Comparison of ENCODE assay signal across 28 mouse cellular contexts in genomic region chr13:35389781-35390525, GRCm38 (mm10).
DNase-seq lines count a peak whose midpoint lies in the region; ATAC-seq and TF ChIP-seq lines count a peak whose summit lies in the region.
"Had no signal": no experiment of that assay in that cellular context is flagged by ENCODE, and none has a peak within 500 bp of the region (broad histone marks: within the 10 kb centered on the region; RNA-seq: fewer than 3 reads in every experiment).

No protein-coding gene starts in this region.

- TF ChIP-seq CTCF in lung, postnatal 0 days (IDR thresholded peaks at IDR 0.05) = no peak

- no peak for TF ChIP-seq EP300 in lung, postnatal 0 days (IDR thresholded peaks at IDR 0.05)

- H3K27me3 ChIP-seq in lung, postnatal 0 days (replicated peaks; ENCODE audit: insufficient read depth, low read length) = no peaks in the 10 kb centered on the region
- H3K27me3 ChIP-seq in limb, embryonic 15.5 days = no peaks in the 10 kb centered on the region
- H3K27me3 ChIP-seq: embryonic facial prominence, embryonic 12.5 days; forebrain, embryonic 13.5 days; liver, embryonic 13.5 days; Patski had no signal

- 73% methylated on average over 6 of the region's 6 CpGs for WGBS in lung, postnatal 0 days
- 54% methylated on average over 6 of the region's 6 CpGs for WGBS in limb, embryonic 15.5 days

- no peak overlapping the region for H3K9ac ChIP-seq in lung, postnatal 0 days (replicated peaks; ENCODE audit: low read depth)
- H3K9ac ChIP-seq in limb, embryonic 15.5 days = no peak overlapping the region
- H3K9ac ChIP-seq: embryonic facial prominence, embryonic 12.5 days; forebrain, embryonic 13.5 days; hindbrain, embryonic 14.5 days; liver, embryonic 13.5 days had no signal

- no peak overlapping the region for H3K4me2 ChIP-seq in lung, postnatal 0 days (replicated peaks; ENCODE audit: low read depth, low read length)
- no peak overlapping the region for H3K4me2 ChIP-seq in limb, embryonic 15.5 days
- H3K4me2 ChIP-seq: embryonic facial prominence, embryonic 12.5 days; forebrain, embryonic 13.5 days; heart, embryonic 11.5 days; hindbrain, embryonic 14.5 days; liver, embryonic 13.5 days had no signal

- no peak overlapping the region for H3K4me3 ChIP-seq in lung, postnatal 0 days (ENCODE audit: low read depth, low read length)
- H3K4me3 ChIP-seq in limb, embryonic 15.5 days = no peak overlapping the region
- H3K4me3 ChIP-seq: embryonic facial prominence, embryonic 12.5 days; forebrain, embryonic 13.5 days; liver, embryonic 13.5 days had no signal

- no peak overlapping the region for H3K27ac ChIP-seq in lung, postnatal 0 days (ENCODE audit: low read length)
- H3K27ac ChIP-seq in limb, embryonic 15.5 days = peak overlapping the region; percentile 34
- H3K27ac ChIP-seq: embryonic facial prominence, embryonic 12.5 days; forebrain, embryonic 13.5 days; hindbrain, embryonic 14.5 days; liver, embryonic 13.5 days had no signal

- no peaks in the 10 kb centered on the region for H3K4me1 ChIP-seq in lung, postnatal 0 days (ENCODE audit: insufficient read depth, low read depth, low read length)
- peaks cover 12% of the 10 kb centered on the region for H3K4me1 ChIP-seq in limb, embryonic 15.5 days
- H3K4me1 ChIP-seq: forebrain, embryonic 13.5 days had no signal

- H3K9me3 ChIP-seq in lung, postnatal 0 days (ENCODE audit: low read length) = no peaks in the 10 kb centered on the region
- no peaks in the 10 kb centered on the region for H3K9me3 ChIP-seq in limb, embryonic 15.5 days
- H3K9me3 ChIP-seq: embryonic facial prominence, embryonic 12.5 days; forebrain, embryonic 13.5 days; G1E; liver, embryonic 13.5 days had no signal

- no peaks in the 10 kb centered on the region for H3K36me3 ChIP-seq in lung, postnatal 0 days (ENCODE audit: insufficient read depth, low read length)
- no peaks in the 10 kb centered on the region for H3K36me3 ChIP-seq in limb, embryonic 15.5 days
- H3K36me3 ChIP-seq: embryonic facial prominence, embryonic 12.5 days; G1E; liver, embryonic 13.5 days had no signal

- no peak for ATAC-seq in lung, postnatal 0 days
- peak; percentile 56; the same call in 1 of the 2 replicates for ATAC-seq in limb, embryonic 15.5 days (ENCODE audit: insufficient number of reproducible peaks, low FRiP score, low TSS enrichment, low read depth)
- ATAC-seq: forebrain, embryonic 13.5 days; intestine, postnatal 0 days; Patski had no signal

- DNase-seq in embryo, embryonic 10 days (ENCODE audit: low spot score) = peak; percentile 1
- no peak for DNase-seq in embryo, embryonic 11 days
- peak; percentile 4 for DNase-seq in lung, postnatal 0 days (ENCODE audit: low spot score)
- DNase-seq in lung, postnatal 25 days (ENCODE audit: low spot score) = no peak
- no peak for DNase-seq in cerebellum, postnatal 10 days
- no peak for DNase-seq in adrenal gland, postnatal 25 days
- DNase-seq: adrenal gland, postnatal 14 days; cerebellum, adult 11-12 months; cerebellum, adult 9-11 months; gastrocnemius, postnatal 14 days; heart, adult 18-20 months; heart, postnatal 4 days; kidney, adult 9 months; kidney, postnatal 10 days; layer of hippocampus, adult 9-11 months; liver, embryonic 13.5 days; lung, adult 2 months; lung, postnatal 36 days; midbrain, embryonic 14.5 days; right cerebral cortex, postnatal 14 days had no signal

Comparison
In these comparisons a context has a peak if more than half of its experiments do, and no peak if none do; other contexts are left out.
1. DNase-seq: peak in embryo, embryonic 10 days (single experiment) and lung, postnatal 0 days (single experiment); none in embryo, embryonic 11 days (single experiment), lung, postnatal 25 days (single experiment), cerebellum, postnatal 10 days (0 of 2) and adrenal gland, postnatal 25 days (single experiment).